Mouse (Mus musculus): ENCODE measurements around the gene Glp2r. TPM values are rescaled to one million over a fixed set of nuclear protein-coding genes. Genes with fewer than 3 reads are reported as not detected.
A peak's percentile ranks its signal among the peaks of the same experiment; 100 is the strongest.

Glp2r gene
- polyA plus RNA-seq, 1 experiment from 2014 or later, result not detected

- Histone ChIP-seq H3K4me1 (replicated peaks) (no peaks in the 10 kb centered on the region), H3K36me3 (no peaks in the 10 kb centered on the region), H3K9me3 (no peaks in the 10 kb centered on the region), H3K9ac (replicated peaks) (no peak overlapping the region), H3K27me3 (no peaks in the 10 kb centered on the region), H3K4me3 (replicated peaks) (no peak overlapping the region), H3K4me2 (replicated peaks) (no peak overlapping the region), H3K27ac (no peak overlapping the region)
- no peak for ATAC-seq
- WGBS, result 79% methylated on average over 8 of the region's 8 CpGs
Observed at GRCm38 (mm10) chr11:67723231-67724013, 47.5 kb downstream of the Glp2r start.

GRCm38 (mm10) chr11:67722399-67723156 is 48.4 kb downstream of the Glp2r start:
- no peak overlapping the region for H3K4me2 ChIP-seq (replicated peaks)
- H3K9me3 ChIP-seq, result no peaks in the 10 kb centered on the region
- no peak overlapping the region for H3K27ac ChIP-seq
- H3K27me3 ChIP-seq, result no peaks in the 10 kb centered on the region
- H3K4me1 ChIP-seq (replicated peaks), result no peaks in the 10 kb centered on the region
- H3K36me3 ChIP-seq, result no peaks in the 10 kb centered on the region
- ATAC-seq, result no peak
- no peak overlapping the region for H3K9ac ChIP-seq (replicated peaks)
- no peak overlapping the region for H3K4me3 ChIP-seq (replicated peaks)
- 64% methylated on average over 7 of the region's 7 CpGs for WGBS

GRCm38 (mm10) chr11:67721485-67721884 is 49.5 kb downstream of the Glp2r start:
- no peaks in the 10 kb centered on the region for H3K36me3 ChIP-seq
- H3K4me3 ChIP-seq (replicated peaks), result no peak overlapping the region
- WGBS, result 90% methylated on average over 5 of the region's 5 CpGs
- no peaks in the 10 kb centered on the region for H3K27me3 ChIP-seq
- H3K9ac ChIP-seq (replicated peaks), result no peak overlapping the region
- H3K4me1 ChIP-seq (replicated peaks), result no peaks in the 10 kb centered on the region
- H3K9me3 ChIP-seq, result no peaks in the 10 kb centered on the region
- no peak overlapping the region for H3K4me2 ChIP-seq (replicated peaks)
- no peak overlapping the region for H3K27ac ChIP-seq
- ATAC-seq, result no peak

GRCm38 (mm10) chr11:67715382-67715781 is 55.6 kb downstream of the Glp2r start:
- no peak for ATAC-seq
- Histone ChIP-seq H3K9me3 (no peaks in the 10 kb centered on the region), H3K27me3 (no peaks in the 10 kb centered on the region), H3K36me3 (no peaks in the 10 kb centered on the region), H3K4me3 (replicated peaks) (no peak overlapping the region), H3K4me2 (replicated peaks) (no peak overlapping the region), H3K9ac (replicated peaks) (no peak overlapping the region), H3K4me1 (replicated peaks) (no peaks in the 10 kb centered on the region), H3K27ac (no peak overlapping the region)
- WGBS, result 92% methylated on average over 4 of the region's 4 CpGs

- no peak overlapping the region for H3K4me3 ChIP-seq (replicated peaks)
- H3K4me2 ChIP-seq (replicated peaks), result no peak overlapping the region
- H3K36me3 ChIP-seq, result no peaks in the 10 kb centered on the region
- H3K27ac ChIP-seq, result no peak overlapping the region
- no peak overlapping the region for H3K9ac ChIP-seq (replicated peaks)
- 92% methylated on average over 4 of the region's 4 CpGs for WGBS
- no peak for ATAC-seq
- no peaks in the 10 kb centered on the region for H3K4me1 ChIP-seq (replicated peaks)
- no peaks in the 10 kb centered on the region for H3K27me3 ChIP-seq
- no peaks in the 10 kb centered on the region for H3K9me3 ChIP-seq
Observed at GRCm38 (mm10) chr11:67712976-67713375, 58.0 kb downstream of the Glp2r start.

- WGBS, result 72% methylated on average over 7 of the region's 7 CpGs
- no peak for ATAC-seq
- H3K4me2 ChIP-seq (replicated peaks), result no peak within 1 kb of the TSS
Observed at GRCm38 (mm10) chr11:67694703-67695376, 76.1 kb downstream of the Glp2r start, which contains the start of gene Rcvrn. TSS of gene Rcvrn (plus strand) at chr11:67695326.

GRCm38 (mm10) chr11:67686109-67686508 is 84.8 kb downstream of the Glp2r start:
- ATAC-seq, result no peak
- Histone ChIP-seq H3K9me3 (no peaks in the 10 kb centered on the region), H3K27me3 (no peaks in the 10 kb centered on the region), H3K4me2 (replicated peaks) (no peak overlapping the region), H3K27ac (no peak overlapping the region), H3K36me3 (no peaks in the 10 kb centered on the region), H3K4me3 (replicated peaks) (no peak overlapping the region), H3K9ac (replicated peaks) (no peak overlapping the region), H3K4me1 (replicated peaks) (no peaks in the 10 kb centered on the region)
- 53% methylated on average over 2 of the region's 2 CpGs for WGBS

More at GRCm38 (mm10) chr11:67694703-67695376, 76.1 kb downstream of the Glp2r start, which contains the start of gene Rcvrn:
- Histone ChIP-seq H3K4me1 (replicated peaks) (no peaks in the 10 kb centered on the region), H3K9ac (replicated peaks) (no peak within 1 kb of the TSS), H3K27me3 (no peaks in the 10 kb centered on the region), H3K27ac (no peak within 1 kb of the TSS), H3K4me3 (replicated peaks) (no peak within 1 kb of the TSS), H3K9me3 (no peaks in the 10 kb centered on the region), H3K36me3 (no peaks in the 10 kb centered on the region)

GRCm38 (mm10) chr11:67681871-67682270 is 89.1 kb downstream of the Glp2r start:
- Histone ChIP-seq H3K4me1 (replicated peaks) (no peaks in the 10 kb centered on the region), H3K4me2 (replicated peaks) (no peak overlapping the region), H3K9me3 (no peaks in the 10 kb centered on the region), H3K27me3 (no peaks in the 10 kb centered on the region), H3K27ac (no peak overlapping the region), H3K4me3 (replicated peaks) (no peak overlapping the region), H3K36me3 (no peaks in the 10 kb centered on the region), H3K9ac (replicated peaks) (no peak overlapping the region)
- WGBS, result 84% methylated on average over 3 of the region's 3 CpGs
- ATAC-seq, result no peak

GRCm38 (mm10) chr11:67679930-67680329 is 91.0 kb downstream of the Glp2r start:
- Histone ChIP-seq H3K27ac (no peak overlapping the region), H3K4me3 (replicated peaks) (no peak overlapping the region), H3K36me3 (no peaks in the 10 kb centered on the region), H3K4me2 (replicated peaks) (no peak overlapping the region), H3K9me3 (no peaks in the 10 kb centered on the region), H3K9ac (replicated peaks) (no peak overlapping the region), H3K27me3 (no peaks in the 10 kb centered on the region), H3K4me1 (replicated peaks) (no peaks in the 10 kb centered on the region)
- no peak for ATAC-seq
- 90% methylated on average over 2 of the region's 2 CpGs for WGBS

GRCm38 (mm10) chr11:67679300-67679699 is 91.7 kb downstream of the Glp2r start:
- H3K9me3 ChIP-seq, result no peaks in the 10 kb centered on the region
- no peaks in the 10 kb centered on the region for H3K4me1 ChIP-seq (replicated peaks)
- H3K27ac ChIP-seq, result no peak overlapping the region
- WGBS, result 77% methylated on average over 5 of the region's 5 CpGs
- no peak overlapping the region for H3K4me2 ChIP-seq (replicated peaks)
- H3K9ac ChIP-seq (replicated peaks), result no peak overlapping the region
- H3K27me3 ChIP-seq, result no peaks in the 10 kb centered on the region
- no peak for ATAC-seq
- H3K36me3 ChIP-seq, result no peaks in the 10 kb centered on the region
- no peak overlapping the region for H3K4me3 ChIP-seq (replicated peaks)

- H3K27ac ChIP-seq, result no peak overlapping the region
- no peak overlapping the region for H3K4me3 ChIP-seq (replicated peaks)
- WGBS, result 64% methylated on average over 12 of the region's 12 CpGs
- no peaks in the 10 kb centered on the region for H3K4me1 ChIP-seq (replicated peaks)
- no peaks in the 10 kb centered on the region for H3K9me3 ChIP-seq
- peak; percentile 87 for ATAC-seq
- H3K36me3 ChIP-seq, result no peaks in the 10 kb centered on the region
- H3K9ac ChIP-seq (replicated peaks), result no peak overlapping the region
- no peak overlapping the region for H3K4me2 ChIP-seq (replicated peaks)
- H3K27me3 ChIP-seq, result no peaks in the 10 kb centered on the region
Observed at GRCm38 (mm10) chr11:67675562-67676540, 95.1 kb downstream of the Glp2r start.
